Mouse (Mus musculus): ENCODE measurements around the gene Zcchc14. TPM values are rescaled to one million over a fixed set of nuclear protein-coding genes. Genes with fewer than 3 reads are reported as not detected.

Gene Zcchc14
- polyA plus RNA-seq, 2 experiments = 22.4 to 37.9 TPM

GRCm38 (mm10) chr8:121642804-121643203 is 9.9 kb downstream of the Zcchc14 start:
- Histone ChIP-seq H3K4me1 (ENCODE audit: control insufficient read depth, insufficient read depth, low read length) (peaks cover 5% of the 10 kb centered on the region; the same call in 1 of the 2 replicates), H3K36me3 (ENCODE audit: control insufficient read depth, insufficient read depth, low read length) (no peaks in the 10 kb centered on the region; the same call in 1 of the 2 replicates), H3K4me3 (replicated peaks; ENCODE audit: low read length) (no peak overlapping the region), H3K27me3 (ENCODE audit: control insufficient read depth, insufficient read depth, low read length) (no peaks in the 10 kb centered on the region), H3K27ac (replicated peaks; ENCODE audit: low read depth, low read length) (no peak overlapping the region), H3K4me2 (replicated peaks; ENCODE audit: low read depth, low read length, severe bottlenecking) (no peak overlapping the region), H3K9ac (ENCODE audit: low read depth, low read length, severe bottlenecking) (no peak overlapping the region), H3K9me3 (ENCODE audit: control insufficient read depth, low read length) (no peaks in the 10 kb centered on the region)
- 68% methylated on average over 3 of the region's 3 CpGs for WGBS
- no peak for ATAC-seq (ENCODE audit: low FRiP score, low read depth)
- DNase-seq (ENCODE audit: low spot score) = no peak
- TF ChIP-seq POLR2A (IDR thresholded peaks at IDR 0.05; ENCODE audit: borderline replicate concordance, extremely low read depth, insufficient read depth, insufficient read length) = no peak

- no peak for ATAC-seq (ENCODE audit: low FRiP score, low read depth)
Observed at GRCm38 (mm10) chr8:121636180-121636579, 16.5 kb downstream of the Zcchc14 start.

GRCm38 (mm10) chr8:121635534-121635933 is 17.2 kb downstream of the Zcchc14 start:
- TF ChIP-seq POLR2A (IDR thresholded peaks at IDR 0.05; ENCODE audit: borderline replicate concordance, extremely low read depth, insufficient read depth, insufficient read length) = no peak
- Histone ChIP-seq H3K4me3 (replicated peaks; ENCODE audit: low read length) (no peak overlapping the region), H3K4me2 (replicated peaks; ENCODE audit: low read depth, low read length, severe bottlenecking) (no peak overlapping the region), H3K27ac (replicated peaks; ENCODE audit: low read depth, low read length) (no peak overlapping the region), H3K9ac (ENCODE audit: low read depth, low read length, severe bottlenecking) (no peak overlapping the region), H3K36me3 (ENCODE audit: control insufficient read depth, insufficient read depth, low read length) (0 out of 2 replicates have a peak, but pooled peaks cover 5% of the 10 kb centered on the region), H3K9me3 (ENCODE audit: control insufficient read depth, low read length) (no peaks in the 10 kb centered on the region), H3K27me3 (ENCODE audit: control insufficient read depth, insufficient read depth, low read length) (no peaks in the 10 kb centered on the region), H3K4me1 (ENCODE audit: control insufficient read depth, insufficient read depth, low read length) (peaks cover 6% of the 10 kb centered on the region; the same call in 1 of the 2 replicates)
- no peak for ATAC-seq (ENCODE audit: low FRiP score, low read depth)
- no peak for DNase-seq (ENCODE audit: low spot score)
- 47% methylated on average over 6 of the region's 6 CpGs for WGBS

More at GRCm38 (mm10) chr8:121636180-121636579, 16.5 kb downstream of the Zcchc14 start:
- no peak for TF ChIP-seq POLR2A (IDR thresholded peaks at IDR 0.05; ENCODE audit: borderline replicate concordance, extremely low read depth, insufficient read depth, insufficient read length)
- 0 out of 2 replicates have a peak, but pooled peaks cover 5% of the 10 kb centered on the region for H3K36me3 ChIP-seq (ENCODE audit: control insufficient read depth, insufficient read depth, low read length)
- no peak overlapping the region for H3K27ac ChIP-seq (replicated peaks; ENCODE audit: low read depth, low read length)
- WGBS = 86% methylated on average over 8 of the region's 8 CpGs
- H3K4me3 ChIP-seq (replicated peaks; ENCODE audit: low read length) = no peak overlapping the region
- no peaks in the 10 kb centered on the region for H3K27me3 ChIP-seq (ENCODE audit: control insufficient read depth, insufficient read depth, low read length)
- H3K4me2 ChIP-seq (replicated peaks; ENCODE audit: low read depth, low read length, severe bottlenecking) = no peak overlapping the region
- peaks cover 6% of the 10 kb centered on the region; the same call in 1 of the 2 replicates for H3K4me1 ChIP-seq (ENCODE audit: control insufficient read depth, insufficient read depth, low read length)
- H3K9me3 ChIP-seq (ENCODE audit: control insufficient read depth, low read length) = no peaks in the 10 kb centered on the region
- no peak overlapping the region for H3K9ac ChIP-seq (ENCODE audit: low read depth, low read length, severe bottlenecking)
- no peak for DNase-seq (ENCODE audit: low spot score)

GRCm38 (mm10) chr8:121632401-121632800 is 20.3 kb downstream of the Zcchc14 start:
- 94% methylated on average over 5 of the region's 5 CpGs for WGBS
- no peak for TF ChIP-seq POLR2A (IDR thresholded peaks at IDR 0.05; ENCODE audit: borderline replicate concordance, extremely low read depth, insufficient read depth, insufficient read length)
- peaks cover 22% of the 10 kb centered on the region for H3K36me3 ChIP-seq (ENCODE audit: control insufficient read depth, insufficient read depth, low read length)
- no peaks in the 10 kb centered on the region for H3K27me3 ChIP-seq (ENCODE audit: control insufficient read depth, insufficient read depth, low read length)
- ATAC-seq (ENCODE audit: low FRiP score, low read depth) (no peak), DNase-seq (ENCODE audit: low spot score) (no peak)
- H3K9ac ChIP-seq (ENCODE audit: low read depth, low read length, severe bottlenecking) = no peak overlapping the region
- H3K4me2 ChIP-seq (replicated peaks; ENCODE audit: low read depth, low read length, severe bottlenecking) = no peak overlapping the region
- no peak overlapping the region for H3K27ac ChIP-seq (replicated peaks; ENCODE audit: low read depth, low read length)
- peaks cover 6% of the 10 kb centered on the region; the same call in 1 of the 2 replicates for H3K4me1 ChIP-seq (ENCODE audit: control insufficient read depth, insufficient read depth, low read length)
- H3K4me3 ChIP-seq (replicated peaks; ENCODE audit: low read length) = no peak overlapping the region
- no peaks in the 10 kb centered on the region for H3K9me3 ChIP-seq (ENCODE audit: control insufficient read depth, low read length)

DNA sequence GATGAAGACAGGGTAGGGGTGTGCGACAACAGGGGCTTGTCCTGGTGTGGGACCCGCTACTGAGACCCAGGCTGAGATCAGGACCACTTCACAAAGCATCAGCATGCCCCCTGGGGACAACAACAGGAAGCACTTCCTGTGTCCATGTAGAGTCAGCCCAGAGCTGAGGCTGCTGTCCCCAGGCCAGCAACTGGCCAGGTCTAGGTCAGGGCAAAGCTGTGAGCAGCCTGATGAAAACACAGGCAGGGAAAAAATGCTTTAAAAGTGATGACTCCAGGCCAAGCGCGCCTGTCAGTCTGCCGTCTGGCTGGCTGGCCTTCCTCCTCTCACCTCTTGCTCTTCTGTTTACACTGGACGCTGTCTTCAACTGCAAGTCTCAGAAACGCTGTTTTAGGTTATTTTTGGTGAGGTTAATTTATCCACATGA is 21.0 kb downstream of the Zcchc14 start:
- no peak overlapping the region for H3K4me2 ChIP-seq (replicated peaks; ENCODE audit: low read depth, low read length, severe bottlenecking)
- H3K36me3 ChIP-seq (ENCODE audit: control insufficient read depth, insufficient read depth, low read length) = peaks cover 24% of the 10 kb centered on the region
- H3K27me3 ChIP-seq (ENCODE audit: control insufficient read depth, insufficient read depth, low read length) = no peaks in the 10 kb centered on the region
- no peaks in the 10 kb centered on the region for H3K9me3 ChIP-seq (ENCODE audit: control insufficient read depth, low read length)
- TF ChIP-seq POLR2A (IDR thresholded peaks at IDR 0.05; ENCODE audit: borderline replicate concordance, extremely low read depth, insufficient read depth, insufficient read length) = no peak
- no peak overlapping the region for H3K4me3 ChIP-seq (replicated peaks; ENCODE audit: low read length)
- no peak overlapping the region for H3K9ac ChIP-seq (ENCODE audit: low read depth, low read length, severe bottlenecking)
- DNase-seq (ENCODE audit: low spot score) = no peak
- H3K27ac ChIP-seq (replicated peaks; ENCODE audit: low read depth, low read length) = no peak overlapping the region
- 58% methylated on average over 7 of the region's 7 CpGs for WGBS
- no peak for ATAC-seq (ENCODE audit: low FRiP score, low read depth)
- H3K4me1 ChIP-seq (ENCODE audit: control insufficient read depth, insufficient read depth, low read length) = peaks cover 6% of the 10 kb centered on the region; the same call in 1 of the 2 replicates

All from limb, embryonic 14.5 days (tissue).